Mouse (Mus musculus) brain, embryonic 18.5 days (tissue): ENCODE measurements around the gene Asna1.

Source experiments
- DNase-seq: peaks from one replicate; pipeline ENCODE4 v3.0.0-alpha.2; 2012; ENCODE audit warnings: low read depth, low spot score

Gene Asna1

DNA sequence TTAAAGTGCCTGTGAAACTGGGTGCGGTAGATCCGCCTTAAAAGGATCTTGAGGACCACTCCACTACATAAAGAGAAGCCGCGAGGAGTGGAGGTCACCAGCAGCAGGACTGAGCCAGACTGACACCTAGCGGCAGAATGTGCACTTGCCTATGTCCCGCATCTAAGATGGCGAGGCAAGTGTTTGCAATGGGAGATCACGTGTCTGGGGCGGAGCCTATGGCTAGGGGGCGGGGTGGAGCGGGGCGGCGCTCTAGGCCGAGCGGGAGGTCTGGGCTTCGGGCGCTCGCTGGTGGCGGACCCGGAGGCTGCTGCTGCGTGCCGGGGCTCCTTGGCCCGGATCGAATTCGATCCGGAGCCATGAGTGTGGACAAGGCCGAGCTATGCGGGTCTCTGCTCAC lies 34.7 kb downstream of the Asna1 start, which contains the start of gene Hook2:
Gene Hook2 (plus strand): TSS at position 255 of the 400 bp plus-strand sequence.
- DNase-seq: peak; percentile 96

DNA sequence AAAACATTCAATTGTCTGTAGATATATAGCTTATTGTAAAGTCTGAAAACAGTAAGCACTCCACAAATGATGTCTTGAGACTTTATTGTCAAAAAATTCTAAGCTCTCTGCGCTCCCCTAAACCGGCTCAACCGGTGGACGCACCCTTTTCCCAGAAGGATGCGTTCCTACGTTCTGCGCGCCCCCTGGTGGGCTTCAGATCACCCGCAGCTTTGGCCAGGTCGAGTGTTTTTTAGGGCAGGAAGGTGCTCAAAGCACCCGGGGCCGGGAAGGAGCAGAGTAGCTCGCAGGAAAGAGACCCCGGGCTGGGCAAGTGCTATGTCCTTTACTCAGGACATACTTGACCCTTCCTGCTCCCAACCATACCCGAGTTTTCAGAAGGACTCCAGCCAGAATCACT lies 35.3 kb downstream of the Asna1 start:
- no peak for DNase-seq

DNA sequence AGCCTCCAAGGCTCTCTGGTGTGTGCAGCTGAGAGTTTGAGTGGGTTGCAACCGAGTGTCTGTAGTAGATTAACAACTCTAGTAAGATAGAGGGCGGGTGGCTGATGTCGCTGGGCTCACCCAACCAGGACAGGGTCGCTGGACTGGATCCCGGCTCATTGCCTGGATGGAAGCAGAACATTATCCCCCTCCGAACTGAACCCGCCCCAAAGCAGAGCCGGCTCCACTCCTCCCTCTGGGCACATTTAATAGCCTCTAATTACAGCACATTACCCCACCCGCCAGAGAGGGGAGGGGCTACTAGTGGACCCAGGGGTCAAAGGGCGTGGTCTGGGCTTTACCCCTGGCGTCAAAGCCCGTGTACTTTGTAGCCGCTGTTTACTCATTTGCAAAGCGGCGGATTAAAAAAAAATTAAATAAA lies 35.8 kb downstream of the Asna1 start:
- no peak for DNase-seq

DNA sequence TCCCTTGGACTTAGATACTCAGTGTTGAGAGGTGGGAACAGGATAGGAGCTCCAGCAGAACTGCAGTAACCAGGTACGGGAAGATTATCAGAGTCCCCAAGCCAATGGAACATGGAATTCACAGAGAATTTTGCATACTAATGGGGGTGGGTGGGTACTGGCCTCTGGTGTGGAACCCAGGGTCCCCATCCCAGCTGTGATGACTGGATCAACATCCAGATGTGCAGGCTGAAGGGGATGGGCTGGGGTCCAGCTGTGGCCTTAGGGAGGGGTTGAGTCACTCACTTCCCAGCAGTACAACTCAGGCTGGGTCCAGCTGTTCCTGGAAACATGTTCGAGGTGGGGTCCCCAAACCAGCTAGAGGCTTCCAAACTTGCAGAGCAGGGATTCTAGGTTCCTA lies 37.2 kb downstream of the Asna1 start:
- no peak for DNase-seq

DNA sequence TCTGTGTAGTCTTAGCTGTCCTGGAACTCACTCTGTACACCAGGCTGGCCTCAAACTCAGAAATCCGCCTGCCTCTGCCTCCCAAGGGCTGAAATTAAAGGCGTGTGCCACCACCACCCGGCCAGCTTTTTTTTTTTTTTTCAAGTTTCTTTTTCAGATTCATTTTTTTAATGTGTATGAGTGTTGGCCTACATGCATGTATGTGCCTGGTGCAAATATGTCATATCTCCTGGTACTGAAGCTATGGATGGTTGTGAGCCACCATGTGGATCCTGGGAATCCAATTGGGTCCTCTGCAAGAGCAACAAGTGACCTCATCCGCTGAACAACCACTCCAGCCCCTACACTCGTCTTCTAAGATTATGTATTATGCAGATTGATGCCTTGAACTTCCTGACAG lies 37.7 kb downstream of the Asna1 start:
- DNase-seq: no peak

DNA sequence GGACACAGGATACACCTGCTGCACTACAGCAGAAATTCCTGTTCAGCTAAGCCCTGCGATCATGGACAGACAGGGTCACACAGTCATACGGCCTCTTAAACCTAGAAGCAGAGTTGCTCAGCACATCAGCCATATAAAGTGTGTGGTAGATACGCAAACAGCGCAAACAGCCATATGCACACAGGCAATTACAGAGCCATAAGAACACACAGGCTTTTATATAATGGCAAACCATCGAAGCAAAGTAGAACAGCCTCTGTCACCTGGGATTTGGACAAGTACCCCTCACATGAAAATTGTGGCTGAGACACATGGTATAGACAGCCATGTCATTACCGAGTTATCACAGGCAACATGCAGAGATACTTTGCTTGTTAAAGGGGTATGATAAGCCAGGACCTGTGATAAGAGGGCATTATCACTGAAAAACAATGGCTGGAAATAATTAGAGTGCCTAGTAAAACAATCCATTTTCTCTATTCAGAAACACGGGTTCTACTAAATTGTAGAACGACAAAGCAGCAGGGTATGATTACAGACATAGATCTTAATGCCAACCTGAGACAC lies 38.6 kb downstream of the Asna1 start:
- no peak for DNase-seq

DNA sequence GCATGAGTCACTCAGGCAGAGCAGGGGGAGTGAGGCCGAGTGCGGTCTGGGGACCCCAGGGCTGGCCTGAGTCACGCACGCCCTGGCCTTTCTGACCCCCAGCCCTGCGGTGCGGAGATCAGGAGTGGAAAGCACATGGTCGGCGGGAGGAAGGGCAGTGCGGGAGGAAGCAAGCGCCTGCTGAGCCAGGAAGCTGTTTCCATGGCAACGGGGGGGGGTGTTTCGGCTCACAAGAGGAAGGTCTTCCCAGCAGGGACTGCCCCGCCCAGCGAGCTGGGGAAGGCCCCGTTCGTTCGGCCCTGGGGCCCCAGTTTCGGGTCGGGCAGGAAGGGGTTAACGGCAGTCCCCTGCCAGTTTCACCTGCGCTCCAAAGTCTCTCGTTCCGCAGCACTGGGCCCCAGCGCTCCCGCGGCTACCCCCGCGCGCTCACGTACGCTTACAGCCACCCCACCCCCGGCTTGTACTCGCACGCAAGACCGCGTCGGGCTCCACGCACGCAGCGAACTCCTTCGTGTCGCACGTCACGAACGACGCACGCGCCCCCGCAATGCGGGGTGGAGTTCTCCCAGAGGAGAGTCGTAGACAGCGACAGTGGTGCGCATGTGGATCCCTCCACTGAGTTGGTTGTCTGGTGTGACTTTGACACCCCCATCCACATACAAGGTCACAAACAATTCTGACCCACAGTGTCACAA lies 39.2 kb downstream of the Asna1 start:
- DNase-seq: peak; percentile 84

DNA sequence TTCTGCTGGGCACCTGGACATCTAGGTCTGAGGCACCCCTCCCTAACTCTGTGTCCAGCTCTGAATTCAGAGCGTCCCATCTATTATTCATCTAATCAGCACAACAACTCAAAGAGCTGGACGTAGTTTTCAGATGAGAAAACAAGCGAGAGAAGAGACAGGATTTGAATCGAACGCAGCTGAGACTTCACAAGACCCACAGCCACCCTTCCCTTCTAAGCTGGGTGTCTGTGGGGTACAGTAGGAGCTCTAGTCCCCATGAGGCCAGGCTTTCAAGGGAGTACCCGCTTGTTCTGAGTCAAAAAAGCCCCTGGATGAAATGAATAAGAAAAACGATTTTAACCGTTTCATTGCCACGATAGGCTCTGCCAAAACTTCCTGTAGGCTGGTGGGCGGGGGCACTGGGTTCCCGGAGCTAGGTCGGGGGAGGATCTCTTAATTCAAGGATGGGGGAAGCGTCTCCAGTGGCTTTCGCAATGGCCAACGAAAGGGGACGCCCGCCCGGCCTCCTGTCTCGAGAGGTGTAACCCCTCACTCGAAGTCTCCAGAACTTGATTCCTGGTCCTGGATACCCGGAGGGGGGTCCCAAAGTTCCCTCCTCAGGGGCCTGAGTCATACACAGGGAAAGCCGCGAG lies 39.9 kb downstream of the Asna1 start:
- no peak for DNase-seq

DNA sequence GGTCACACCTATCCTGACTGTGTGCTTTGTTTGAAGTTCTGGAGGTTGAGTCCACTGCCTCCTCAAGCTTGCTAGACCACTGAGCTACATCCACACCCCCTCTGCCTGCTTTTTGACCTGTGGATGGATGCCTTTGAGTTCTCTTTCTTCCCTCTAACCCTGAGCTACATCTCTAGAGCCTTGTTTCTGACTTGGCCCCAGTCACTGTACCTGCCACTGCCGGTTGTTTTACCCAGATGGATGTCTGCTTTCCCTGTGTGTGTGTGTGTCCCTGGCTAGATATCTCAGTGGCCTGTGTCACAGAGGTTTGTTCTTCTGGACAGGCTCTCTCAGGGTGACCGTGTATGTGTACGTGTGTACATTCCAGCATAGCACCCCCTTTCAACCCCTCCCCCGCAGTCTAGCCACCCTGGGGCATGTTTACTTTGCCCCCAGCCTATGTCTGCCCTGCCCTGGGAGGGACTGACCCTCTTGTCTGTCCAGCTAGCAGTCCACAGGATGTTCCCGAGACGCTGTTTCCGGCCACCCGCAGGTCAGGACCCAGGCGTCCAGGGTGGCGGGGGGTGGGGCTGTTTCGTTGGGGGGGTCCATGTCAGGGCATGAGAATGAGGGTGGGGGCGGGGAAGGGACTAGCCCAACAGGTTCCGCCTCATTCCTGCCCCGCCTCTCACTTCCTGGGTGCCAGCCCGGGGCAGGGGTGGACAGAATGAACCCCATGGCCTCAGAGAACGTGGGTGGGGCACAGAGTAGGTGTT lies 40.6 kb downstream of the Asna1 start:
- DNase-seq: no peak

DNA sequence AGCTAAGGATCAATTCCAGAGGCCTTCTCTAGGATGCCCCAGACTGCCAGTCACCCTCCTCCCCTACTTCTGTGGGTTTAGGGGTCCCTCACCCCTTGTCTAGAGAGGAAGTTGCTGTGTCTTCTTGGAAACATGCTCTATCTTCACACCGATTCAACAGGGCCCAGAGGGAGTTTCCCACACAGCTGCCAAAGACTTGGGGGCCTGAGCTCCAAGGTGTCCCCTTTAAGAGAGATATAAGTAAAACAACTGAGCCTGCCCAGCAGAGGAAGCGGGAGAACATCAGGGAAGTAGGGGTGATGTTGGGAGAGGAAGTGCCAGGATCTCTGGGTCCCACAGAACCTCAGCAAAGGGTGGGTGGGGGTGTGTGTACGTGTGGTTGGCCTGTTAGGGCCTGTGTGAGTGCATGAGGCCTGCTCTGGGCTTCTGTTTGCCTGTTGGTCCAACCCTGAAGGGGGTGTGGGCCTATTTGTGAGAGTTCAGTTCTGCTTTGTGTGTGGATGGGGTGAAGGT lies 42.5 kb downstream of the Asna1 start:
- DNase-seq: no peak

DNA sequence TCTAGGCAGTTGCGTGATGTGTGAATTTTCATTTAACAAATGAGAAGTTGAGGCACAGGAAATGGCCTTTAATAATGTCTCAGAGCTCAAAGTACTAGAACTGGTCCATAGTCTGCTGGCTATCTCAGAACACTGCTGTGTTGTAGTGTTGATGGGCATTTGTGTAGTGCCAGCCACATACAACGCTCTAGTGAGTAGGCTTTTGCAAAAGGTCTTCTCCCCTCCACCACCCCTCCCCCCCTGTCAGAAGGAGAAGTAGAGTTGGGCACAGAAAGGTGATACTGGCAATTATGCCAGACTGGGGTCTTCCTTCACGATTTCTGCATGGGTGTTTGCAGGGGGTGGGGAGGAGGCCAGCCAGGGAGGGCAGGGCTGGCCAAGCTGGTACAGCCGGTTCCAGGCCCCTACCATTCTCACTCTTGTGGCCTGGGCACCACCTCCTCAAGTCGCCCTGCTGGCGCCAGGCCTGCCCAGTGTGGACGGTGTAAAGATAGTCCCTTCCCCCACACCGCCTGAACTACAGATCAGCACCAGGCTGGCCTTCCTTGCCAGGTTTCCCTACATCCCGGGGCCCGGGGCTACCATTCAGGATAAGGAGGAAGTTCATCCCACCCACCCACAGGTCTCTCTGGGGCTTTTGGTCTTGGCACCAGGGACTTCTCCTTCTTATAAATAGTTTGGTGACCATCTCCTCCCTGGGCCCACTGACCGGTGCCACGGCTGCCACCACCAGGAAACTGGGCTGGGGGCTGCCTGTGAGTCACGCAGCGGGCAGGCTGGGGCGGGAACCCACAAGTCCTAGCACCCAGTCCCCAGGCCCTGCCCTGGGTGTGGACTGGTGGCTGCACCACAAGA lies 43.2 kb downstream of the Asna1 start:
- no peak for DNase-seq

DNA sequence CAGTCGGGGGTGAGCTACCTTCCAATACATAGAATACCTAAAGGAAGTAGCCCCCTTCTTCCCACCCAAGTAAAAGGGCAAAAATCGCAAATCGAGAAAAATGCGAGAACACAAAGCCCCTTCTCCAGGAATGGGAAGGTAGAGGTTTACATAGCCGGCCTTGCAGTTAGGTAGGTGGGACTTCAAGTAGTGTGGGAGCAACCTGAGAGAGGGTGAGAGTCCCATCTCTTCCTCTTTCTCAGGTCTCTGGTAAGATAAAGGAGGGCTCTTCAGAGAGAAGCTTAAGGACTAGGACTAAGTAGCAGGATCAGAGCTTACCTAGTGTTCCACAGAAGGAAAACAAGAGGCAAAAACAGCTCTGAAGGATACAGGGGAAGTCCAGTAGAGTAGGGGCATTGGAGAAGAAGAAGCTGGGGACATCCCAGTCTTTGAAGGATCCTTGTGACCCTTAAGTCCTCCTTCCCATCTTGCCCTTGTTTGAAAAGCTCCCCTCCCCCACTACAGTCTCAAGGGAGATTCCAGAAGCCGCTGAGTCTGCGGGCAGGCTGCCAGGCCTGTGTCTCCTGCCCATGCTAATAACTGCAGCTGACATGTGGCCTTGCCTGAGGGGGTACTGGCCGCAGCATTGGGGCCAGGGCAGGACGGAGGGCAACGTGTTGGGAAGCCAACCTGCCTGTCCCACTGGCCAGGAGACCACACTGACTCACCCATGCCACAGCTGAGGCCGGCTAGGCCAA lies 44.3 kb downstream of the Asna1 start:
- DNase-seq: no peak

DNA sequence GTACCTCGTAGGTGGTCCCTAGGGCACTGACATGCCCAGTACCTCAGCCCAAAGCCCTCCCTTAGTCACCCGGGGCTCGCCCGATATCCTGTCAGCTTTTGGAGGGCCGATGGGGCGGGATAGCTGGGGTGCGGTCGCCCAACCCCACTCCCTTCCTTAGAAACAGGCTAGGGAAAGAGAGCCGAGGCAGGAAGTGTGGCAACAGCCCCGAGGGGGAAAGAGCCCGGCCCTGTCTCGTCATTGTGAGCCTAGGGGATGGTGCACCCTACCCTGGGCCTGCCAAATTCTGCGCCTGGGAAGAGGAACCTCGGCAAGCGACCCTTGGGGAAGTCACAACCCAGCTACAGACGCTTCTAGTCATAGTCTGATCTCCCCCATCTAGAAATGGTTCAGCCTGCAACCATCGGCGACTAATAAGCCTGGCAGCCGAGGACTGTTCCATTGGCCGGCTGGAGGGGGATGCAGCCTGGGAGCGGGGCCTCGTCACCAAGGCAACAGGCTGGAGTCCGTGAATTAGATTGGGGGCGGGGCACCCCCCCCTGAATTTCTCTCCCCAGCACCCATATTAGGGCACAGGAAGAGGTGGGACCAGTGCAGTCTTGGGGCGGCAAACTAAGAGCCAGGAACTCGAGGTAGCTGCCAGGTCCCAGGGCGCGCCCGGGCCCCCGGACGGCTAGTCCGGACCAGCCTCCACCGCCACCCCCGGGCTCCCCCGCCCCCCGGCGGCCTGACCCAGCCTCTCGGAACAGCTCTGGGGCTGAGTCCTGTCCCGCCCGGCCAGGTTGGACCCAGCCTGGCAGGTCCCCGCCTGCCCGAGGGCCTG lies 45.3 kb downstream of the Asna1 start:
- peak; percentile 82 for DNase-seq

DNA sequence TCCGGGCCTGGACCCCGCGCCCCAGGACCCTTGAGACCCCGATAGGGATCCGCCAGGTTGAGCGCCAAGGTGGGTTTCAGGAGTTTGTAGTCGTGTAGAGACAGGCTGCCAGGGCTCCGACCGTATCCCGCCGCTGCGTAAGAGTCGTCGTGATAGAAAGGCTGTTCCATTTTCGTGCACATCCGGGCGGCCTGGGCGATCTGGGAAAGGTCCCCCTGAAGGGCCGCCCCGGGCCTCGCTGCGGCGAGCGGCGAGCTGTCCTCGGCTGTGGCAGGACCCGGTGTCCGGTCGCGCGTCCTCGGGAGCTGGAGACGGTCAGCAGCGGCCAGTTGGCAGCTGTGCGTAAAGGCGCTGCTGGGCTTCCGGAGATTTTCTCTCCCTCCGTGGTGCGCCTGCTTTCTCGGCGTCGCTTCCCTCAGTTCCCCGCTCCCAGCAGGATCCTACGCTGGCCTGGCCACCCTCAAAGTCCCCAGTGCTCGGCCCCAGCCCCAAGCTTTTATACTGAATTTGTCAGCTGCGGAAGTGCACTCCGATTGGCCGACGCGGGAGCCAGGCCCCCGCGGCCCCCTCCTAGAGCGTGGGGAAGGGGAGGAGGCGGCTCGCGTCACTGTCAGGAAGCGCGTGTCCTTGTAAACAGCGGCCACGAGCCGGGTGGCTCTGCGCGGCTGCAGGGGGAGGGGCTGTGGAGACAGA lies 46.7 kb downstream of the Asna1 start, which contains the start of gene Junb:
Gene Junb (minus strand): TSS at position 471 of the 693 bp plus-strand sequence.
- no peak for DNase-seq

DNA sequence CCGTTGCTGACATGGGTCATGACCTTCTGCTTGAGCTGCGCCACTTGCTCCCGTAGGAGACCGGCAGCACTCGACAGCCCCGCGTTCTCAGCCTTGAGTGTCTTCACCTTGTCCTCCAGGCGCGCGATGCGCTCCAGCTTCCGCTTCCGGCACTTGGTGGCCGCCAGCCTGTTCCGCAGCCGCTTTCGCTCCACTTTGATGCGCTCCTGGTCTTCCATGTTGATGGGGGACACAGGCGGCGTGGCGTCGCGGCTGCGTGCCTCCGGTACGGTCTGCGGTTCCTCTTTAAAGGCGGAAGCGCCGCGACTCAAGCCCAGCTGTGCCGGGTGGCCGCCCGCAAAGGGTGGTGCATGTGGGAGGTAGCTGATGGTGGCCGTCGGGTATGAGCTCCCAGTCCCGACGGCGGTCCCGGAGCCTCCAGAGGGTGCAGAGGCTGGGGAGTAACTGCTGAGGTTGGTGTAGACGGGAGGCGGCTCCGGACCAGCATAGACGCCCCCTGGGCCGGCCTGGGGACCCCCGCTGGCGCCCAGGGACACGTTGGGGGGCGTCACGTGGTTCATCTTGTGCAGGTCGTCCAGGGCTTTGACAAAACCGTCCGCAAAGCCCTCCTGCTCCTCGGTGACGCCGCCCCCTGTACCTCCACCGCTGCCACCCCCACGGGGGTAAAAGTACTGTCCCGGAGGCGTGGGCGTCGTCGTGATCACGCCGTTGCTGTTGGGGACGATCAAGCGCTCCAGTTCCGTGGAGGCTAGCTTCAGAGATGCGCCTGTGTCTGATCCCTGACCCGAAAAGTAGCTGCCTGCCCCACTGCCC lies 47.4 kb downstream of the Asna1 start:
- DNase-seq: no peak

DNA sequence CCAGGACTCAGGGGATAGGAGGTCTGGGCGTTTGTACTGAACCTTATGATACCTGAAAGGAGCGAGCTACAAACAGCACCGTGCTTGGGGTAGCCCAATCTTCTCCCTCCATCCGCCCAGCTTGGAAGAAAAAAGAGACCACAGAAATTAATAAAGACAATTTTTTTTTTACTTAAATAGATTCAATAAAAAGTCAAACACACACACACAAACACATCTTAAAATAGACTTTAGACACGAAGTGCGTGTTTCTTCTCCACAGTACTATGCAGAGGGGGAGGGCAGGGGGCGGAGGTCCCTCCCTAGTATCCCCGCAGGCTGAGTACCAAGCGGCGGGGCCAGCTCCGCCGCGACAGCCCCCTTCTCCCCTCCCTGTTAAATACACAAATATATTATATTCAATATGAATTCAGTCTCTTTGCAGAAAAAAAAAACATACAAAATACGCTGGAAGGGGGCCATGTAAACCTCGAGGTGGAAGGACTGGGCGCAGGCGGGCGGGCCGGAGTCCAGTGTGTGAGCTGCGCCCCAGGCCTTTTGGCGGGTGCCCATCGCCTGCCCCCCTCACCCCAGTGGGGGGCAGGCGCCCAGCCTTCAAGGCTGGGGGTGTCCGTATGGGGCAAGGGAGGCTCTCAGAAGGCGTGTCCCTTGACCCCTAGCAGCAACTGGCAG lies 48.2 kb downstream of the Asna1 start:
- DNase-seq: no peak

DNA sequence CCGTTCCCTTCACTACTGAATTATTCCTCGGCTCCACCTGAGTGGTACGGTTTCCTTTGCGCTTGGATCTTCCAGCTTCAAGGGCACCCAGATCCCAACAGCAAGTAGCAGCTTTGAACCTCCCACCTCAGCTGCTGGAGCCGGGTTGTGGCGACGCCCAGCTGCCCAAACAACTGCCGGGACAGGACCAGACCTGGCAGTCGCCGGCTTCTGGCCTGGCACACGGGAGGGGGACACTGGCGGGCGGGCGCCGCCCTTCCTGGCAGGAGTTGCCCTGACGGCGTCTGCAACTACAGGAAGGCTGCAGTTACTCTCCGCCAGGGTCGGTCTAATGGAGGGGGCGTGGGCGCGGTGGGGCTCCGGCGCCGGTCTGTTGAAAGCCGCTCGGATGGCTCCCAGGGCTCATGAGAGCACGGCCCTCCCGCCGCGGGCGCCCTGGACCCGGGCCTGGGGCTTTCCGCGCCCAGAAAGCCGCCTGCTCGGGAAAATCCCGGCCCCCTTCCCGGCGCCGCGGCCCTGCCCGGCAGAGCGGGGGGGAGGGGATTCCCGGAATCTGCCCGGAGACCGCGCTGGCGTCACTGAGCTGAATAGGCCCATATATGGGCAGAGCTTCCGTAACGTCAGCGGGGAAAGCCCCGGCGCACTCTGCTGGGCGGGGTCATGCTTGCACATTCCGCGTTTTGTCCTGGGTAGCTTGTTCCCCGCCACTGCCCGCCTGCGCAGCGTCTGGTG lies 48.9 kb downstream of the Asna1 start:
- peak; percentile 73 for DNase-seq
